Mouse (Mus musculus) E14TG2a.4 (cell line): ENCODE data around the gene Lin7c.

ENCODE experiments used
- CTCF ChIP-seq: conservative IDR thresholded peaks from 2 replicates; pipeline ENCODE4 v1.5.1; 2014; ENCODE audit warnings: low read length
- NANOG ChIP-seq: IDR thresholded peaks from 2 replicates; pipeline ENCODE4 v1.6.1; 2014; ENCODE audit warnings: borderline replicate concordance, low read length, mixed read lengths
- POU5F1 ChIP-seq: IDR thresholded peaks from 2 replicates; pipeline ENCODE4 v1.6.1; 2014; ENCODE audit warnings: low read length, borderline replicate concordance

GRCm38 (mm10) chr2:109881111-109881510 is 9.5 kb upstream of the Lin7c start:
- TF ChIP-seq CTCF (no peak), POU5F1 (no peak), NANOG (no peak)
